Mouse (Mus musculus) T-cell, adult 2 months (primary cell): ENCODE data around the gene Prss56.

Experiments used
- DNase-seq: peaks from one replicate; pipeline ENCODE4 v3.0.0; 2022; ENCODE audit warnings: low spot score

Gene Prss56

GRCm38 (mm10) chr1:87183013-87183412 is at the start of gene Prss56:
TSS of gene Prss56 (plus strand) at chr1:87183313.
- no peak for DNase-seq

GRCm38 (mm10) chr1:87141550-87141949 is 41.6 kb upstream of the Prss56 start:
- no peak for DNase-seq

- no peak for DNase-seq
Measured at GRCm38 (mm10) chr1:87142456-87142855, 40.7 kb upstream of the Prss56 start.

- DNase-seq, result no peak
Measured at GRCm38 (mm10) chr1:87143141-87143540, 40.0 kb upstream of the Prss56 start.

- DNase-seq, result no peak
Measured at GRCm38 (mm10) chr1:87149422-87149821, 33.7 kb upstream of the Prss56 start.

- no peak for DNase-seq
Measured at GRCm38 (mm10) chr1:87151286-87151685, 31.8 kb upstream of the Prss56 start.

- DNase-seq, result no peak
Measured at GRCm38 (mm10) chr1:87153776-87154500, 29.2 kb upstream of the Prss56 start.

- DNase-seq, result no peak
Measured at GRCm38 (mm10) chr1:87154501-87155120, 28.5 kb upstream of the Prss56 start.

- no peak for DNase-seq
Measured at GRCm38 (mm10) chr1:87155531-87156198, 27.4 kb upstream of the Prss56 start.

- DNase-seq, result no peak
Measured at GRCm38 (mm10) chr1:87156199-87156587, 26.9 kb upstream of the Prss56 start, which contains the start of gene Ecel1. TSS of gene Ecel1 (minus strand) at chr1:87156521.

GRCm38 (mm10) chr1:87159396-87159795 is 23.7 kb upstream of the Prss56 start:
- no peak for DNase-seq

GRCm38 (mm10) chr1:87164164-87164795 is 18.8 kb upstream of the Prss56 start:
- no peak for DNase-seq

- DNase-seq, result no peak
Measured at GRCm38 (mm10) chr1:87164796-87165184, 18.3 kb upstream of the Prss56 start.

GRCm38 (mm10) chr1:87170458-87170857 is 12.7 kb upstream of the Prss56 start:
- DNase-seq, result no peak

- DNase-seq, result no peak
Measured at GRCm38 (mm10) chr1:87171312-87171711, 11.8 kb upstream of the Prss56 start.

GRCm38 (mm10) chr1:87172316-87172715 is 10.8 kb upstream of the Prss56 start:
- DNase-seq, result no peak

- peak; percentile 42 for DNase-seq
Measured at GRCm38 (mm10) chr1:87174006-87174955, 8.8 kb upstream of the Prss56 start.

- no peak for DNase-seq
Measured at GRCm38 (mm10) chr1:87175852-87176292, 7.2 kb upstream of the Prss56 start.

- peak; percentile 9 for DNase-seq
Measured at GRCm38 (mm10) chr1:87180896-87181295, 2.2 kb upstream of the Prss56 start.

GRCm38 (mm10) chr1:87183998-87184750 is 1.1 kb downstream of the Prss56 start:
- no peak for DNase-seq

GRCm38 (mm10) chr1:87184751-87185139 is 1.6 kb downstream of the Prss56 start:
- peak; percentile 66 for DNase-seq
